Mouse (Mus musculus) inflammation-experienced regulatory T-cells (primary cell): ENCODE results near the gene Olfr328. TPM values are rescaled to one million over a fixed set of nuclear protein-coding genes. Genes with fewer than 3 reads are reported as not detected.

Experiments used
- polyA plus RNA-seq, 2 experiments: library from polyadenylated mRNA; unstranded; fragments of 100-300 nt; shearing (Covaris generic); gene quantifications; one replicate each; pipeline ENCODE4 v1.2.1; 2017

The Olfr328 gene
- 1 to 10 TPM in 1 of 2 experiments, not detected in 1; 1.3 TPM for polyA plus RNA-seq

GRCm38 (mm10) chr11:58555536-58555935, at the start of gene Olfr328:
Gene Olfr328, minus strand, starts transcription at chr11:58555636.

GRCm38 (mm10) chr11:58594814-58595213, 39.4 kb upstream of the Olfr328 start, which contains the start of gene Olfr324:
Gene Olfr324, plus strand, starts transcription at chr11:58595114.

GRCm38 (mm10) chr11:58577430-58577829, 22.0 kb upstream of the Olfr328 start, which contains the start of gene Olfr325:
Gene Olfr325, plus strand, starts transcription at chr11:58577730.

GRCm38 (mm10) chr11:58570405-58570804, 15.0 kb upstream of the Olfr328 start, which contains the start of gene Olfr224:
Gene Olfr224, minus strand, starts transcription at chr11:58570553.

GRCm38 (mm10) chr11:58546322-58546721, 9.1 kb downstream of the Olfr328 start, which contains the start of gene Olfr329-ps:
Gene Olfr329-ps, minus strand, starts transcription at chr11:58546422.

GRCm38 (mm10) chr11:58534736-58535135, 20.7 kb downstream of the Olfr328 start, which contains the start of gene Olfr330:
Gene Olfr330, minus strand, starts transcription at chr11:58534836.

GRCm38 (mm10) chr11:58502472-58502871, 53.0 kb downstream of the Olfr328 start, which contains the start of gene Olfr331:
Gene Olfr331, minus strand, starts transcription at chr11:58502572.

Other genes with a start within 250 kb of the Olfr328 start
- 10 to 100 TPM; 40.4 to 60.4 TPM for gene Zfp692, start 248.6 kb downstream of the Olfr328 start, polyA plus RNA-seq
- 10 to 100 TPM; 43.4 to 43.9 TPM for gene Zfp672, start 225.3 kb downstream of the Olfr328 start, polyA plus RNA-seq
- gene Sh3bp5l, start 224.9 kb downstream of the Olfr328 start, polyA plus RNA-seq: 10 to 100 TPM; 19.0 to 36.8 TPM
- 1 to 10 TPM in 1 of 2 experiments, under 1 TPM in 1; 0.17 to 2.9 TPM for gene Lypd8, start 176.6 kb downstream of the Olfr328 start, polyA plus RNA-seq
- under 1 TPM in 1 of 2 experiments, not detected in 1; 0.61 TPM for gene 1810065E05Rik, start 134.5 kb downstream of the Olfr328 start, polyA plus RNA-seq
- gene Gm12253, start 123.1 kb downstream of the Olfr328 start, polyA plus RNA-seq: 1 to 10 TPM in 1 of 2 experiments, under 1 TPM in 1; 0.42 to 1.0 TPM
- not detected for gene Lypd9, start 102.7 kb downstream of the Olfr328 start, polyA plus RNA-seq
- under 1 TPM in 1 of 2 experiments, not detected in 1; 0.11 TPM for gene Olfr30, start 93.4 kb downstream of the Olfr328 start, polyA plus RNA-seq
- gene Olfr332, start 63.1 kb downstream of the Olfr328 start, polyA plus RNA-seq: under 1 TPM in 1 of 2 experiments, not detected in 1; 0.72 TPM
- under 1 TPM in 1 of 2 experiments, not detected in 1; 0.67 TPM for gene Olfr331, start 53.1 kb downstream of the Olfr328 start, polyA plus RNA-seq
- 1 to 10 TPM in 1 of 2 experiments, not detected in 1; 3.3 TPM for gene Olfr330, start 20.8 kb downstream of the Olfr328 start, polyA plus RNA-seq
- not detected for gene Olfr329-ps, start 9.2 kb downstream of the Olfr328 start, polyA plus RNA-seq
- under 1 TPM; 0.24 to 0.29 TPM for gene Olfr224, start 14.9 kb upstream of the Olfr328 start, polyA plus RNA-seq
- not detected for gene Olfr325, start 22.1 kb upstream of the Olfr328 start, polyA plus RNA-seq
- not detected for gene Olfr324, start 39.5 kb upstream of the Olfr328 start, polyA plus RNA-seq
- gene 2210407C18Rik, start 60.4 kb upstream of the Olfr328 start, polyA plus RNA-seq: under 1 TPM in 1 of 2 experiments, not detected in 1; 0.66 TPM
- not detected for gene Olfr323, start 74.9 kb upstream of the Olfr328 start, polyA plus RNA-seq
- under 1 TPM; 0.07 to 0.29 TPM for gene Trim58, start 84.8 kb upstream of the Olfr328 start, polyA plus RNA-seq
- not detected for gene Olfr322, start 103.1 kb upstream of the Olfr328 start, polyA plus RNA-seq
- gene Olfr320, start 125.5 kb upstream of the Olfr328 start, polyA plus RNA-seq: under 1 TPM in 1 of 2 experiments, not detected in 1; 0.48 TPM
- under 1 TPM in 1 of 2 experiments, not detected in 1; 0.10 TPM for gene Olfr319, start 143.5 kb upstream of the Olfr328 start, polyA plus RNA-seq
- gene Olfr318, start 168.4 kb upstream of the Olfr328 start, polyA plus RNA-seq: under 1 TPM; 0.07 to 0.40 TPM
- gene Olfr317, start 183.6 kb upstream of the Olfr328 start, polyA plus RNA-seq: not detected
- not detected for gene Olfr316, start 197.1 kb upstream of the Olfr328 start, polyA plus RNA-seq
- not detected for gene Olfr315, start 217.6 kb upstream of the Olfr328 start, polyA plus RNA-seq
- gene Olfr314, start 227.3 kb upstream of the Olfr328 start, polyA plus RNA-seq: under 1 TPM in 1 of 2 experiments, not detected in 1; 0.39 TPM
- not detected for gene Fam183b, start 246.3 kb upstream of the Olfr328 start, polyA plus RNA-seq